Mouse (Mus musculus) neural tube, embryonic 11.5 days (tissue): ENCODE data around the gene Tbc1d15. TPM values are rescaled to one million over a fixed set of nuclear protein-coding genes. Genes with fewer than 3 reads are reported as not detected.

ENCODE experiments used
- polyA plus RNA-seq: library from polyadenylated mRNA; unstranded; fragments of >200 nt; fragmentation: Nextera tagmentation; extraction: Ambion mirVana; gene quantifications from 2 replicates; pipeline ENCODE4 v1.2.1, GENCODE M21; 2014

The Tbc1d15 gene
- polyA plus RNA-seq, 1 experiment from 2014 or later, result 56.0 TPM

Other genes starting within 250 kb of the Tbc1d15 start
- 0.11 and 0.32 TPM in 2 replicates for gene Tph2, start 66.4 kb downstream of the Tbc1d15 start, polyA plus RNA-seq
- gene Rab21, start 64.1 kb upstream of the Tbc1d15 start, polyA plus RNA-seq, result 19.2 and 19.8 TPM in 2 replicates
- 36.7 and 39.7 TPM in 2 replicates for gene Tmem19, start 111.0 kb upstream of the Tbc1d15 start, polyA plus RNA-seq
- 22.9 and 24.3 TPM in 2 replicates for gene Thap2, start 133.0 kb upstream of the Tbc1d15 start, polyA plus RNA-seq
- 25.5 and 27.1 TPM in 2 replicates for gene Zfc3h1, start 133.5 kb upstream of the Tbc1d15 start, polyA plus RNA-seq